Mouse (Mus musculus) limb, embryonic 12.5 days (tissue): ENCODE measurements at regions not wholly inside any gene's neighbourhood (a gene's known extent, or its start where the extent isn't known, plus 50 kb on each side); places are given as distances from the start of the nearest gene placed in this dataset.

Experiments used
- ATAC-seq: fragments of 200-750 bp; cut with Nextera tagmentation; 2 replicates; pipeline ENCODE4 v1.8.0; 2017; ENCODE audit warnings: low read depth, moderate TSS enrichment; ENCODE audit not compliant: insufficient number of reproducible peaks, insufficient read depth, low FRiP score, low TSS enrichment
- H3K27ac ChIP-seq: fragments of 300-500 bp; sonication (generic); 2 replicates; pipeline ENCODE4 v1.5.1; 2016; ENCODE audit warnings: mild to moderate bottlenecking, moderate library complexity
- H3K27me3 ChIP-seq: fragments of 300-500 bp; sonication (generic); 2 replicates; pipeline ENCODE4 v1.6.1; 2016; ENCODE audit warnings: mild to moderate bottlenecking, moderate library complexity
- H3K36me3 ChIP-seq: fragments of 300-500 bp; sonication (generic); 2 replicates; pipeline ENCODE4 v1.6.1; 2016; ENCODE audit warnings: mild to moderate bottlenecking, moderate library complexity
- H3K4me1 ChIP-seq: fragments of 300-500 bp; sonication (generic); replicated peaks from 2 replicates; pipeline ENCODE4 v1.6.1; 2016
- H3K4me2 ChIP-seq: fragments of 300-500 bp; sonication (generic); 2 replicates; pipeline ENCODE4 v1.6.1; 2016; ENCODE audit warnings: mild to moderate bottlenecking, moderate library complexity
- H3K4me3 ChIP-seq: fragments of 300-500 bp; sonication (generic); replicated peaks from 2 replicates; pipeline ENCODE4 v1.5.1; 2016; ENCODE audit warnings: mild to moderate bottlenecking
- H3K9ac ChIP-seq: fragments of 300-500 bp; sonication (generic); replicated peaks from 2 replicates; pipeline ENCODE4 v1.6.1; 2016; ENCODE audit warnings: mild to moderate bottlenecking, moderate library complexity
- H3K9me3 ChIP-seq: fragments of 300-500 bp; sonication (generic); 2 replicates; pipeline ENCODE4 v1.6.1; 2016; ENCODE audit warnings: mild to moderate bottlenecking, moderate library complexity
- WGBS: fragments of 180-500 bp; shearing (Covaris S2); methylation state at CpG from one replicate; pipeline ENCODE4 v1.1.7; 2016; 5-methylcytosine and 5-hydroxymethylcytosine counted together

DNA sequence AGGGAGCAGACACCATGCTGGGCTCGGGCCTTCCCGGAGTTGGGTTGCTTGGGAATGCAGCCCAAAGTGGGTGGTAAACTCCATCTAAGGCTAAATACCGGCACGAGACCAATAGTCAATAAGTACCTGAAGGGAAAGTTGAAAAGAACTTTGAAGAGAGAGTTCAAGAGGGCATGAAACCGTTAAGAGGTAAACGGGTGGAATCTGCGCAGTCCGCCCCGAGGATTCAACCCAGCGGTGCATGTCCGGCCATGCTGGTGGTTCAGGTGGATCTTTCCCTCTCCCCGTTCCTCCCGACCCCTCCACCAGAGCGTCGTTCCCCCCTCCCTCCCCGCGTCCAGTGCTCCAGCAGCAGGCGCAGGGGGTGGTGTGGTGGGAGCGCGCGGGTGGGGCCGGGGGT is 179.1 kb upstream of the Arhgef26 start:
- H3K36me3 ChIP-seq = no peaks in the 10 kb centered on the region
- no peak overlapping the region for H3K9ac ChIP-seq
- H3K4me2 ChIP-seq = no peak overlapping the region
- ATAC-seq = peak; percentile 99
- 56% methylated on average over 22 of the region's 22 CpGs for WGBS
- H3K4me1 ChIP-seq = no peaks in the 10 kb centered on the region
- peaks cover 22% of the 10 kb centered on the region for H3K9me3 ChIP-seq
- H3K4me3 ChIP-seq = no peak overlapping the region
- H3K27me3 ChIP-seq = no peaks in the 10 kb centered on the region
- H3K27ac ChIP-seq = no peak overlapping the region

DNA sequence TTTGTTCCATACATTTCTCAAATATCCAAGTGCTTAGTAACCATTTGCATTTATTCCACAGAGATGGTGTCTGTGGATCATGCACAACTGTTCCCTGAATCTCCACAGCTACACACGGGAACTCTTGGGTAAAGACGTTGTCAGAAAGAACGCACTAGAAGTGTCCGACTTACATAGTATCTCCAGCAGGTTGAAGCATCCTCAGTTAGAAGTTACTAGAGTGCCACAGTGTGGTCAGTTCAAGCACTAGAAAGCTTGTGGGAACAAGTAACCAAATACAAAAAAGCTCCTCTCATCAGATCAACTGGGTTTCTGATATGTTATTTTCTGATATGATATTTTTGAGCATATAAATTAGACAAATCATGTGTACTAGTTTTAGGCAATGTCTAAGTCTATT is 167.5 kb upstream of the Arhgef26 start:
- 68% methylated on average over 4 of the region's 4 CpGs for WGBS

DNA sequence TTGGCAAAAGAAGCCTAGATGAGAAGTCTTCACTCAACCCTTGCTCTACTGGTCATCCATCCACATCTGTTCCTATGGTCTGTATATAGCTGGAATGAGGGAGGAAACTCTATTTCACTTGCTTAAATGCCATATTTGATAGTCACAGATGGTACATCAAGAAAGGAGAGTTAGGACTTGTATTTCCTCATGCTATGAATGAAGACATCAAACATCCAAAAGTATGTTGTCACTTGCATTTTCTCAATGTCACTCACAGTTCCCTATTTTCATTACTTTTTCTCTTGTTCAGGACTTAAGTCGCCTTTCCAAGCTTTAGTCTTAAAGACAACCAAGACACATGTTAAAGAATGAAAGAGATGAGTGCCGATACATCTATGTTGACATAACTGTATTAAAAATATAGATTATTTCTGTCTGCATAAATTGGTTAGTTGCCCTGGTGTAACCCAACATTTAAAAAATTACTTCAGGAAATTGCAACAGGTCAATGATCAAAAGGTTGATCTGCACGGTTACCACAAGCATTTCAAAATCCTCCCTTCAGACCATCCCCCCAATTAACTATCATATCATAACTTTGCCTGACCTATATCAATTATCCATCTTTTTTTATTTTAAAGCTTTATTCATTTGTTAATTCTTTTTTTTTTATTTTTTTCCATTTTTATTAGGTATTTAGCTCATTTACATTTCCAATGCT is 150.2 kb upstream of the Arhgef26 start:
- H3K27me3 ChIP-seq = no peaks in the 10 kb centered on the region
- no peak overlapping the region for H3K4me2 ChIP-seq
- ATAC-seq = no peak
- H3K27ac ChIP-seq = no peak overlapping the region
- H3K4me3 ChIP-seq = no peak overlapping the region
- H3K4me1 ChIP-seq = no peaks in the 10 kb centered on the region
- 84% methylated on average over 3 of the region's 3 CpGs for WGBS
- no peaks in the 10 kb centered on the region for H3K9me3 ChIP-seq
- no peak overlapping the region for H3K9ac ChIP-seq
- no peaks in the 10 kb centered on the region for H3K36me3 ChIP-seq

More for the DNA sequence above, 167.5 kb upstream of the Arhgef26 start:
- H3K4me1 ChIP-seq = no peaks in the 10 kb centered on the region
- no peak overlapping the region for H3K4me2 ChIP-seq
- H3K27ac ChIP-seq = no peak overlapping the region
- no peak overlapping the region for H3K4me3 ChIP-seq
- no peaks in the 10 kb centered on the region for H3K36me3 ChIP-seq
- ATAC-seq = no peak
- no peaks in the 10 kb centered on the region for H3K27me3 ChIP-seq
- no peaks in the 10 kb centered on the region for H3K9me3 ChIP-seq
- H3K9ac ChIP-seq = no peak overlapping the region

DNA sequence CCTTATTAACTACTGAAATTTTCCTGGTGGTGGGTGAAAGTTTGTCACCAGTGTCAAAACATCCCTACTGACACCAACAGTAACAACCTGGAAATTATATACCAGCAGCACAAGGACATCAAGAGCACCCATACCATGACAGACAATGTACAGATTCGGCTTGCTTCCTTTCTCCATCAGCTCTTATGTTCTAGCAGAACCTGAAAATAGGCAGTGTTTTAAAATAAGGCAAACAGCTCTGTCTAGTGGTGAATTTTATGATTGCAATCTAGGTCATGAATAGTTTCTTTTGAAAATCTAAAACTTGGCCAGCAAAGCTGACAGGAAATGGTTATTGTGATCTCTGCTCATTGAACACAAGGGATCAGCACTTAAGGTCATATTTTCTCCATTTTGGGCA is 145.7 kb upstream of the Arhgef26 start:
- H3K36me3 ChIP-seq = no peaks in the 10 kb centered on the region
- WGBS = 44% methylated on average over 1 of the region's 1 CpGs
- H3K9ac ChIP-seq = no peak overlapping the region
- ATAC-seq = no peak
- H3K9me3 ChIP-seq = no peaks in the 10 kb centered on the region
- no peak overlapping the region for H3K27ac ChIP-seq
- no peak overlapping the region for H3K4me2 ChIP-seq
- no peaks in the 10 kb centered on the region for H3K27me3 ChIP-seq
- no peaks in the 10 kb centered on the region for H3K4me1 ChIP-seq
- no peak overlapping the region for H3K4me3 ChIP-seq

DNA sequence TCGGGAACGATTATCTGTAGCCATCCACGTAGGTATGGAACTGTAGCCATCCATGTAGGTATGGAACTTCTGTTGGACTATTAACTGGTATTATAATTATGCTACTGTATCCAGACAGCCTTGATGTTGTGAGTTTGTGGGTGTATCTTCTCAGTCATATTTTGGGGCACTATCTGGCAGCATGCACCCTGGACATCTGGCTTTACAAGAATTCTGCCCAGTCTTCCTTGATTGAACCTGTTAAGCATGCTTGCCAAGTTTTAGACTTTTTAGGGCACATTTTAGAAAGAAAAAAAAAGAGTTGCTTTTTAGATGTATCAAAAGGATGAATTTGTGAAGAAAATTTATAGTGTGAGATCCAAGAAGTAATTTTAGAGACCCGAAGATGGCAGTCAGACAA is 143.7 kb upstream of the Arhgef26 start:
- no peaks in the 10 kb centered on the region for H3K4me1 ChIP-seq
- H3K4me3 ChIP-seq = no peak overlapping the region
- no peak overlapping the region for H3K27ac ChIP-seq
- no peak overlapping the region for H3K9ac ChIP-seq
- no peaks in the 10 kb centered on the region for H3K27me3 ChIP-seq
- no peaks in the 10 kb centered on the region for H3K9me3 ChIP-seq
- 89% methylated on average over 4 of the region's 4 CpGs for WGBS
- ATAC-seq = no peak
- no peaks in the 10 kb centered on the region for H3K36me3 ChIP-seq
- H3K4me2 ChIP-seq = no peak overlapping the region

DNA sequence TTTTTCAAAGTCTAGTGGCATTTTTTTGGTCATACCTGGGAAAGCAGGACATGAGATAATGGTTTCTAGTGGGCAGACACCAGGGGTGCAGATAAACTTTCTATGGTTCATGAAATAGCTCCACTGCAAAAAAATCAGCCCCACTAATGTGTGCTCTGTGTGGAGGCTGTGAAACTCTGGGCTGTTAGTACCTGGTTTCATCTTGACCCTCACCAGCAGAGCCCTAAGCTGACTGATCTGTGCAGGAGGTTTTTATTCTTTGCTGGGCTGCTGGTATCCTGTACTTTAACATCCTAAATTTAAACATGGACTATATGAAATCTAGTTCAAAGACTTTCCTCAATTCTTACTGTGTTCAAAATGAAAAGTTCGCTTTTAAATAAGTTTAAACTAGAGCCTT is 141.5 kb upstream of the Arhgef26 start:
- ATAC-seq = no peak
- no peak overlapping the region for H3K27ac ChIP-seq

DNA sequence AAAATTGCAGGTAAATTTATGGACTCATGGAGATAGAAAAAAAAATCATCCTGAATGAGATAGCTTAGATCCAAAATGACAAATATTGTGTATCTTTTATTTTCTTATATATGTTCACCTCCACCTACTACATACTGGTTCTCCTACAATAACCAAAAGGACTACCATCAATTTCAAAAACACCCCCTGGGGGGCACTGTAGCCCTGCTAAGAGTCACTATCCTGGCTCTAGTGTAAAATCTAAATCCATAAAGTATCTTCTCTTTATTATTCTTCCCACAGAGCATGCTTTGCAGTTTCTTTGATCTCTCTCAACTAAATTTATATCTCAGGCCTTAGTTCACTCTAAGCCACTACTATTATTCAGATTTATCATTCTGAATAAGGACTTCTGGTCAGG is 122.3 kb upstream of the Arhgef26 start:
- Histone ChIP-seq H3K4me1 (no peaks in the 10 kb centered on the region), H3K9ac (no peak overlapping the region), H3K27me3 (no peaks in the 10 kb centered on the region), H3K9me3 (no peaks in the 10 kb centered on the region), H3K4me2 (no peak overlapping the region), H3K4me3 (no peak overlapping the region), H3K27ac (no peak overlapping the region), H3K36me3 (no peaks in the 10 kb centered on the region)
- no peak for ATAC-seq

More for the DNA sequence above, 141.5 kb upstream of the Arhgef26 start:
- WGBS = 76% methylated on average over 1 of the region's 1 CpGs
- H3K4me2 ChIP-seq = no peak overlapping the region
- H3K9ac ChIP-seq = no peak overlapping the region
- H3K4me1 ChIP-seq = no peaks in the 10 kb centered on the region
- H3K9me3 ChIP-seq = no peaks in the 10 kb centered on the region; the same call in 1 of the 2 replicates
- no peak overlapping the region for H3K4me3 ChIP-seq
- H3K36me3 ChIP-seq = no peaks in the 10 kb centered on the region
- peaks cover 9% of the 10 kb centered on the region; the same call in 1 of the 2 replicates for H3K27me3 ChIP-seq

DNA sequence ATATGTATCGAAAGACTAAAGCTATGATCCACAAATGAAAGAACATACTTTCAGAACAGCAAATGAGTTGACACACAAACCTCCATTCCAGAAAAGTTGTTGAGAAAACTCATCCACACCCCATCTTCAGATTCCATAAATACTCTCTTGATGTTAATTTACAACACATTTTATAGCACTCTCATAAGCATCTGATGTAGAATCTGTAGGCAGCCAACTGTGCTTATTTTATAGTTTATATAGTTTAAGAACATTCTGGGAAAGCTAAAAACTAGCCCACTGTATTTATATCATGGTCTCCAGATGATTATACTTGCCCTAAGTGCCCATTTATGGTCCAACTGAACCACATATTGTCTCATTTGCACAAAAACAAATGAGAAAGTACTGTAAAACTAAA is 120.8 kb upstream of the Arhgef26 start:
- H3K27ac ChIP-seq = no peak overlapping the region
- no peaks in the 10 kb centered on the region for H3K36me3 ChIP-seq
- H3K4me3 ChIP-seq = no peak overlapping the region
- H3K27me3 ChIP-seq = no peaks in the 10 kb centered on the region
- WGBS = 97% methylated on average over 1 of the region's 1 CpGs
- no peaks in the 10 kb centered on the region for H3K4me1 ChIP-seq
- no peak overlapping the region for H3K4me2 ChIP-seq
- no peaks in the 10 kb centered on the region for H3K9me3 ChIP-seq
- H3K9ac ChIP-seq = no peak overlapping the region
- no peak for ATAC-seq

DNA sequence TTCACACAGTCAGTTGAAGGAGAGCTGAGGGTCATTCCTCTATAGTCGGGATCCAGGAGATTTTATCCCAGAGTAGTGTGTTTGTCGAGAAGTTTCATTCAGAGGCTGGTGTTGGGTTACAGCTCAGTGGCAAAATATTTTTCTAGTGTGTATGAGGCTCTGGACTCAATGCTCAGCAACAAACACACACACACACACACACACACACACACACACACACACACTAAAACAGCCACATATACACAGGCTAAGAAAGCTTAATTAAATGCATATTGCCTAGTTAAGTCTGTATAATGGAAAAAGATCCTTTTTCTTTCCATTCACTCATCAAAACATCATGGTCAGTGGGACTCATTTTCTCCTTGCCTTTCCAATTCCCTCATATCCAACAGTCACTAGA is 110.4 kb upstream of the Arhgef26 start:
- Histone ChIP-seq H3K9ac (no peak overlapping the region), H3K27me3 (no peaks in the 10 kb centered on the region), H3K4me3 (no peak overlapping the region), H3K9me3 (no peaks in the 10 kb centered on the region), H3K4me1 (no peaks in the 10 kb centered on the region), H3K4me2 (no peak overlapping the region), H3K27ac (no peak overlapping the region), H3K36me3 (no peaks in the 10 kb centered on the region)
- no peak for ATAC-seq
- WGBS = 60% methylated on average over 2 of the region's 2 CpGs

DNA sequence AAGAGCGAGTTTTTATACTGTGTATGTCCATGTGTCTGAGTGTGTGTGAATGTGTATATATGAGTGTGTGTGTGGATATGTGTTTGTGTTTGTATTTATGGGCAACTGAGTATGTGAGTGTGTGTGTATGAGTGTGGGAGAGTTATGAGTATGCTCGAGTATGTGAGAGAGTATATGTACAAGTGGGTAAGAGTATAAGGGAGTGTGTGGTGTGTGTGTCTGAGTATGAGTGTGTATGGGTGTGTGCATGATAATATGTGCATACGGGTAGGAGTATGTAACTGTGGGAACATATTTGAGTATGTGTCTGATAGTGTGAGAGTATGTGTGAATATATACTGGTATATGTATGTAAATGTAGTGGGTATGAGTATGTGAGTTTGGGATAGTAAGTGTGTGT is 110.0 kb upstream of the Arhgef26 start:
- H3K27me3 ChIP-seq = no peaks in the 10 kb centered on the region
- H3K4me3 ChIP-seq = no peak overlapping the region
- H3K4me1 ChIP-seq = no peaks in the 10 kb centered on the region
- no peaks in the 10 kb centered on the region for H3K9me3 ChIP-seq
- no peak overlapping the region for H3K9ac ChIP-seq
- H3K27ac ChIP-seq = no peak overlapping the region
- no peak for ATAC-seq
- WGBS = 83% methylated on average over 3 of the region's 3 CpGs
- no peak overlapping the region for H3K4me2 ChIP-seq
- H3K36me3 ChIP-seq = no peaks in the 10 kb centered on the region

DNA sequence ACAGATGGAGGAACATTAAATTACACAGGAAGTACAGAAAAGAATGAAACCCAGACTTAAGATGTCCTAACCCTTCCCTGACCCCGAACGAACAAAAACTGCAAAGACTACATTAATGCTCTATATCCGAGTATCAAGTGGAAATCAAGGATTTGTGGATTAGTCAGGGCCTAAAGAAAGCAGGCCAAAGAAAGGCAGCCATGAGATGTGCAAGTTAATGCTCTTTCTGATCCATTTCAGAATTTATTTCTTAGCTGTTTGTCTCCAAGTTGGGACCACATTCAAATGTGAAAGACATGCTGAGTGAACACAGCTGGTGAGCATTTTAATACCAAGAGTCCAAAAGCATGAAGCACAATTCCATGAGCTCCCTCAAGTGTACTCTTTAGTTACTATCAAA is 97.1 kb upstream of the Arhgef26 start:
- H3K4me1 ChIP-seq = no peaks in the 10 kb centered on the region
- H3K27me3 ChIP-seq = no peaks in the 10 kb centered on the region
- ATAC-seq = no peak
- no peak overlapping the region for H3K9ac ChIP-seq
- no peak overlapping the region for H3K4me3 ChIP-seq
- no peaks in the 10 kb centered on the region for H3K9me3 ChIP-seq
- H3K27ac ChIP-seq = no peak overlapping the region
- H3K36me3 ChIP-seq = no peaks in the 10 kb centered on the region
- 76% methylated on average over 3 of the region's 3 CpGs for WGBS
- no peak overlapping the region for H3K4me2 ChIP-seq

DNA sequence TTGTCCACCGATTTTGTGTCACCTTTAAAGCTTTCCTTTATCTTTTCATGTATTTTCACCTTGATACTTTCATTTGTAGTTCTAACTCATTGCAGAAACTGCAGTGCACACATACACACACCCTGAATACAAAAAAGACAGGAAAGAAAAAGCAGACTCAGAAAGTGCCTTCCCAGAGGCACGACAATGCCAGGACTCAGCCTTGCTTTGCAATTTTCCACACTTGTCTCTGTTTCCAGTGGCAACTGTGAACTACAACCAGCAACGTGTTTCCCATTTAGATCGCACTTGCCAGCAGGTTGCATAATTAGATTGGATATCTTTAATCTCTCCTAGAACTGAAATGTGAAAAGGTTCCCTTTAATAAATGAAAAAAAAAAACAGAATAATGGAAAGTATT is 66.4 kb upstream of the Arhgef26 start:
- WGBS = 81% methylated on average over 4 of the region's 4 CpGs
- Histone ChIP-seq H3K4me3 (no peak overlapping the region), H3K27ac (no peak overlapping the region), H3K36me3 (no peaks in the 10 kb centered on the region), H3K9me3 (no peaks in the 10 kb centered on the region), H3K4me1 (no peaks in the 10 kb centered on the region), H3K27me3 (no peaks in the 10 kb centered on the region), H3K4me2 (no peak overlapping the region), H3K9ac (no peak overlapping the region)
- no peak for ATAC-seq
